Mouse (Mus musculus) liver, embryonic 12.5 days (tissue): ENCODE data around the gene Fbxo2. TPM values are rescaled to one million over a fixed set of nuclear protein-coding genes. Genes with fewer than 3 reads are reported as not detected.

Experiments used
- ATAC-seq: fragments of 200-750 bp; cut with Nextera tagmentation; 2 replicates; pipeline ENCODE4 v1.8.0; 2017; ENCODE audit warnings: moderate number of reproducible peaks, mild to moderate bottlenecking, moderate library complexity
- H3K27ac ChIP-seq: fragments of 300-500 bp; sonication (generic); 2 replicates; pipeline ENCODE4 v1.5.1; 2016; ENCODE audit warnings: mild to moderate bottlenecking
- H3K27me3 ChIP-seq: fragments of 300-500 bp; sonication (generic); replicated peaks from 2 replicates; pipeline ENCODE4 v1.6.1; 2016; ENCODE audit warnings: mild to moderate bottlenecking, moderate library complexity
- H3K36me3 ChIP-seq: fragments of 300-500 bp; sonication (generic); 2 replicates; pipeline ENCODE4 v1.6.1; 2016; ENCODE audit warnings: mild to moderate bottlenecking, moderate library complexity
- H3K4me1 ChIP-seq: fragments of 300-500 bp; sonication (generic); 2 replicates; pipeline ENCODE4 v1.6.1; 2016
- H3K4me2 ChIP-seq: fragments of 300-500 bp; sonication (generic); 2 replicates; pipeline ENCODE4 v1.6.1; 2016; ENCODE audit warnings: mild to moderate bottlenecking, moderate library complexity
- H3K4me3 ChIP-seq: fragments of 300-500 bp; sonication (generic); 2 replicates; pipeline ENCODE4 v1.5.1; 2016; ENCODE audit warnings: mild to moderate bottlenecking, moderate library complexity
- H3K9ac ChIP-seq: fragments of 300-500 bp; sonication (generic); 2 replicates; pipeline ENCODE4 v1.6.1; 2016; ENCODE audit warnings: mild to moderate bottlenecking, moderate library complexity
- H3K9me3 ChIP-seq: fragments of 300-500 bp; sonication (generic); replicated peaks from 2 replicates; pipeline ENCODE4 v1.6.1; 2016; ENCODE audit warnings: mild to moderate bottlenecking, moderate library complexity
- WGBS: fragments of 180-500 bp; shearing (Covaris S2); methylation state at CpG from one replicate; pipeline ENCODE4 v1.1.7; 2016; ENCODE audit not compliant: insufficient replicate concordance; 5-methylcytosine and 5-hydroxymethylcytosine counted together
- polyA plus RNA-seq: library from polyadenylated mRNA; unstranded; fragments of >200 nt; fragmentation: Nextera tagmentation; extraction: Ambion mirVana; gene quantifications from 2 replicates; pipeline ENCODE4 v1.2.1, GENCODE M21; 2016

Gene Fbxo2
- polyA plus RNA-seq, 1 experiment from 2014 or later: 0.43 TPM

GRCm38 (mm10) chr4:148128241-148128640 lies 32.2 kb upstream of the Fbxo2 start:
- WGBS: 42% methylated on average over 1 of the region's 1 CpGs
- Histone ChIP-seq H3K27me3 (peaks cover 95% of the 10 kb centered on the region), H3K4me3 (no peak overlapping the region)

DNA sequence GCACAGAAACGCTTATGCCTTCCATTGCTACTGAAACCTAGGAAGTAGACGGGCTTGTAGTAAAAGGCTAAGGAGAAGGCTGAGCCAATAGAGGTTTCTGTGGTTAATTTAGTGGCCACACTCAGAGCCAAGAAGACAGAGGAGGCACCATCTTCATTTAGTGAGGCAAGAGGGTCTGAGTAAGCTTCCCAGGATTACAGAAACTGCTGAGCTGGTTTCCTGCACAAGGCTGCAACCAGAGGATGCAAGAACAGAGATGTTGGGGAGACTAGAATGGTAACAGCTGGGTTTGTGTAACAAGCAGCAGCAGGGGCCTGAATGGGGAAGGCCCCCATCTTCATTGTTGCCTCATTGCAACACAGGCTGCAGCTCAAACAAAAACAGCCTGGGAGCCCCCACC lies 31.7 kb upstream of the Fbxo2 start:
- ATAC-seq: no peak
- Histone ChIP-seq H3K9ac (no peak overlapping the region), H3K27me3 (peaks cover 96% of the 10 kb centered on the region), H3K9me3 (no peaks in the 10 kb centered on the region), H3K4me3 (no peak overlapping the region), H3K4me1 (peaks cover 9% of the 10 kb centered on the region), H3K36me3 (no peaks in the 10 kb centered on the region), H3K27ac (no peak overlapping the region), H3K4me2 (no peak overlapping the region)
- 27% methylated on average over 2 of the region's 2 CpGs for WGBS

More at GRCm38 (mm10) chr4:148128241-148128640, 32.2 kb upstream of the Fbxo2 start:
- Histone ChIP-seq H3K9me3 (no peaks in the 10 kb centered on the region), H3K4me2 (no peak overlapping the region), H3K4me1 (peaks cover 9% of the 10 kb centered on the region), H3K9ac (no peak overlapping the region), H3K36me3 (no peaks in the 10 kb centered on the region), H3K27ac (no peak overlapping the region)
- no peak for ATAC-seq

- ATAC-seq: no peak
- H3K9ac ChIP-seq: peak within 1 kb of the TSS; percentile 45; the same call in 1 of the 2 replicates
- no peaks in the 10 kb centered on the region for H3K36me3 ChIP-seq
- H3K9me3 ChIP-seq: no peaks in the 10 kb centered on the region
- no peak within 1 kb of the TSS for H3K27ac ChIP-seq
- H3K4me1 ChIP-seq: peaks cover 9% of the 10 kb centered on the region
- WGBS: 4% methylated on average over 18 of the region's 18 CpGs
- peak within 1 kb of the TSS; percentile 51 for H3K4me3 ChIP-seq
- peak within 1 kb of the TSS; percentile 70 for H3K4me2 ChIP-seq
- H3K27me3 ChIP-seq: peaks cover 95% of the 10 kb centered on the region
Measured at GRCm38 (mm10) chr4:148130133-148130532, 30.3 kb upstream of the Fbxo2 start, which contains the start of gene Mad2l2. Gene Mad2l2, plus strand, starts transcription at chr4:148130384.

DNA sequence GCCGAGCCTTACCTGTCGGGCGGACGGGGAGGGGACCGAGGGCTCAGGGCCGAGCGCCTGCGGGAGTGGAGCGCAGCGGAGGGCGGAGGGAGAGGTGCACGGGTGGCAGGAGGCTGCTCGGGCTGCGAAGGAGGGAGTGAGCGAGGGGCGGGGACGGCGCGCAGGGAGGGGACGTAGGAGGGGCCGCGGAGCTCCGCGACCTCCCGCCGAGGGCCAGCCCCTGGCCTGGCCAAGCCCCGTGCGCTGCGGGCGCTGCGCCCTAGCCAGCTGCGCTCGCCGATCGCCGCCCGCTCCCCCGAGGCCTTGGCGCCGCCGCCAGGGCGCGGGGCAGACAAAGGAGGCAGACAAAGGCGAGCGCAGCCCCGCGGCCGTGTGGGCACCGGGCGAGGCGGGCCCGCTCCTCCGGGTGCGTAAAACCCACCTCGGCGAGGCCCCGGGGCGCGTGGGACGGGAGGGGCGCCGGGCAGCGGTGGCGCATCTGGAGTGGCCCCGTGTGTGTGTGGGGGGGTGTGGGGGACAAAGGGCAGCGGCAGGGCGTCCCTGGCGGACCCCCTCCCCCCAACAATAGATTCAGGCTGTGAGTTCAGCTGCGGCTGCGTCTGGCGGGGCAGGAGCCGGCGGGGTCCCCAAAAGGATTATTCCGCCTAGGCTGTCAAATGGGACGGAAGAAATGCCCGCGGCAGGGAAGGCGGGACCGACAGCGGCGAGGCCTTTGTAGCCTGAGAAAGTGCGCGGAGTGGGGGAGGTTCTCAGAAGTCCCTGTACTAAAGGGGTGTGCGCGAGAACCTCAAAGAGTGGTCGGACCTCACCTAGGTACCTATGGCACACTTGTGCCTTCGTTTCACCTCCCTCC lies 29.6 kb upstream of the Fbxo2 start, which contains the start of gene Draxin:
Gene Draxin (minus strand): TSS at position 138 of the 853 bp plus-strand sequence.
- Histone ChIP-seq H3K9ac (peak within 1 kb of the TSS; percentile 45; the same call in 1 of the 2 replicates), H3K4me1 (peaks cover 9% of the 10 kb centered on the region), H3K4me2 (peak within 1 kb of the TSS; percentile 70), H3K27me3 (peaks cover 92% of the 10 kb centered on the region), H3K4me3 (peak within 1 kb of the TSS; percentile 51), H3K36me3 (no peaks in the 10 kb centered on the region), H3K27ac (no peak within 1 kb of the TSS), H3K9me3 (no peaks in the 10 kb centered on the region)
- WGBS: 1% methylated on average over 83 of the region's 87 CpGs
- peak; percentile 64; the same call in 1 of the 2 replicates for ATAC-seq

GRCm38 (mm10) chr4:148131497-148132081 lies 28.8 kb upstream of the Fbxo2 start:
- Histone ChIP-seq H3K4me3 (peak overlapping the region; percentile 2; the same call in 1 of the 2 replicates), H3K36me3 (no peaks in the 10 kb centered on the region), H3K4me2 (peak overlapping the region; percentile 70), H3K9ac (no peak overlapping the region), H3K27me3 (peaks cover 89% of the 10 kb centered on the region), H3K4me1 (peaks cover 9% of the 10 kb centered on the region), H3K9me3 (no peaks in the 10 kb centered on the region), H3K27ac (no peak overlapping the region)
- no peak for ATAC-seq
- WGBS: 3% methylated on average over 21 of the region's 21 CpGs

GRCm38 (mm10) chr4:148134988-148135387 lies 25.4 kb upstream of the Fbxo2 start:
- H3K4me3 ChIP-seq: no peak overlapping the region
- H3K9ac ChIP-seq: no peak overlapping the region
- no peak overlapping the region for H3K27ac ChIP-seq
- H3K4me1 ChIP-seq: peaks cover 18% of the 10 kb centered on the region
- WGBS: 19% methylated on average over 8 of the region's 8 CpGs
- ATAC-seq: no peak
- no peaks in the 10 kb centered on the region for H3K9me3 ChIP-seq
- H3K27me3 ChIP-seq: peaks cover 84% of the 10 kb centered on the region
- H3K36me3 ChIP-seq: no peaks in the 10 kb centered on the region
- no peak overlapping the region for H3K4me2 ChIP-seq

GRCm38 (mm10) chr4:148137503-148137902 lies 22.9 kb upstream of the Fbxo2 start:
- Histone ChIP-seq H3K9me3 (no peaks in the 10 kb centered on the region), H3K9ac (no peak overlapping the region), H3K4me1 (peaks cover 16% of the 10 kb centered on the region), H3K36me3 (no peaks in the 10 kb centered on the region), H3K4me3 (no peak overlapping the region), H3K27me3 (peaks cover 58% of the 10 kb centered on the region), H3K27ac (no peak overlapping the region), H3K4me2 (no peak overlapping the region)
- no peak for ATAC-seq
- WGBS: 54% methylated on average over 8 of the region's 8 CpGs

- peak overlapping the region; percentile 73 for H3K4me3 ChIP-seq
- H3K9me3 ChIP-seq: no peaks in the 10 kb centered on the region
- H3K27ac ChIP-seq: peak overlapping the region; percentile 75; the same call in 1 of the 2 replicates
- peaks cover 6% of the 10 kb centered on the region for H3K36me3 ChIP-seq
- H3K9ac ChIP-seq: peak overlapping the region; percentile 69
- H3K4me1 ChIP-seq: peaks cover 16% of the 10 kb centered on the region
- H3K4me2 ChIP-seq: peak overlapping the region; percentile 87
- under 1% methylated on average over 12 of the region's 12 CpGs for WGBS
- peak; percentile 8 for ATAC-seq
- peaks cover 39% of the 10 kb centered on the region for H3K27me3 ChIP-seq
Measured at GRCm38 (mm10) chr4:148139767-148140097, 20.7 kb upstream of the Fbxo2 start.

- peaks cover 12% of the 10 kb centered on the region for H3K36me3 ChIP-seq
- peak; percentile 91 for ATAC-seq
- under 1% methylated on average over 65 of the region's 65 CpGs for WGBS
- peaks cover 16% of the 10 kb centered on the region for H3K4me1 ChIP-seq
- H3K27ac ChIP-seq: peak overlapping the region; percentile 75
- peaks cover 33% of the 10 kb centered on the region for H3K27me3 ChIP-seq
- peak overlapping the region; percentile 73 for H3K4me3 ChIP-seq
- peak overlapping the region; percentile 87 for H3K4me2 ChIP-seq
- peak overlapping the region; percentile 69 for H3K9ac ChIP-seq
- H3K9me3 ChIP-seq: no peaks in the 10 kb centered on the region
Measured at GRCm38 (mm10) chr4:148140098-148141011, 20.1 kb upstream of the Fbxo2 start.

- H3K27me3 ChIP-seq: peaks cover 7% of the 10 kb centered on the region
- no peak overlapping the region for H3K4me3 ChIP-seq
- H3K36me3 ChIP-seq: peaks cover 31% of the 10 kb centered on the region
- WGBS: 75% methylated on average over 5 of the region's 5 CpGs
- no peaks in the 10 kb centered on the region for H3K9me3 ChIP-seq
- no peak for ATAC-seq
- no peak overlapping the region for H3K9ac ChIP-seq
- no peak overlapping the region for H3K4me2 ChIP-seq
- no peak overlapping the region for H3K27ac ChIP-seq
- H3K4me1 ChIP-seq: peaks cover 17% of the 10 kb centered on the region
Measured at GRCm38 (mm10) chr4:148143721-148144120, 16.7 kb upstream of the Fbxo2 start.

GRCm38 (mm10) chr4:148147714-148148113 lies 12.7 kb upstream of the Fbxo2 start:
- Histone ChIP-seq H3K4me1 (peaks cover 37% of the 10 kb centered on the region), H3K9me3 (no peaks in the 10 kb centered on the region), H3K27me3 (no peaks in the 10 kb centered on the region), H3K4me3 (no peak overlapping the region), H3K27ac (no peak overlapping the region), H3K9ac (no peak overlapping the region), H3K4me2 (no peak overlapping the region), H3K36me3 (peaks cover 31% of the 10 kb centered on the region)
- ATAC-seq: no peak
- WGBS: 57% methylated on average over 2 of the region's 2 CpGs
